Mouse (Mus musculus) right cerebral cortex, postnatal 10 days (tissue): ENCODE measurements around the gene Uncx.

ENCODE experiments used
- DNase-seq, 2 experiments: peaks; one replicate each; pipeline ENCODE4 v3.0.0; 2021; ENCODE audit warnings: low spot score in 2 of 2

Uncx gene

DNA sequence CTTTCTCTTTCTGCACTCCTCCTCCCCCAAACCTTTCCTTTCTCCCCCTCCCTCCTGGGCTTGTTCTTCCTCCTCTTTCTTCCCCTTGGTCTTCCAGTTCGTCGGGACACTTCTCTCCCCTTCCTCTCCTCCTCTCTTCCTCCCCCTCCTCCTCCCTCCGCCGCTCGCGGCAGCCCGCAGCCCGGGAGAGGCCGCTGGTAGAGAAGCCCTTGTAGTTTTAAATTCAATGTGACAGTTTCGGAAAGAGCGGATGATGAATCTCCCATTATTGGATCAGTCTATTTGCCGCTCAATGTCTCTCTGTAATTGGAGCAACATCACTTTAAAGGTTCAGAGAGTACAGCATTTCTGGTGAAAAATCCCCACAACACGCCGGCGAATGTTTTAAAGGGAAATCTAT lies at the start of gene Uncx:
Gene Uncx (plus strand): TSS at position 281 of the 400 bp plus-strand sequence.
- DNase-seq = no peak

- no peak for DNase-seq
Measured at GRCm38 (mm10) chr5:139493690-139494089, 49.6 kb upstream of the Uncx start.

- peak in 1 of 2 experiments; percentile 37 for DNase-seq
Measured at GRCm38 (mm10) chr5:139495019-139495669, 48.1 kb upstream of the Uncx start.

- no peak for DNase-seq
Measured at GRCm38 (mm10) chr5:139496939-139497338, 46.4 kb upstream of the Uncx start.

DNA sequence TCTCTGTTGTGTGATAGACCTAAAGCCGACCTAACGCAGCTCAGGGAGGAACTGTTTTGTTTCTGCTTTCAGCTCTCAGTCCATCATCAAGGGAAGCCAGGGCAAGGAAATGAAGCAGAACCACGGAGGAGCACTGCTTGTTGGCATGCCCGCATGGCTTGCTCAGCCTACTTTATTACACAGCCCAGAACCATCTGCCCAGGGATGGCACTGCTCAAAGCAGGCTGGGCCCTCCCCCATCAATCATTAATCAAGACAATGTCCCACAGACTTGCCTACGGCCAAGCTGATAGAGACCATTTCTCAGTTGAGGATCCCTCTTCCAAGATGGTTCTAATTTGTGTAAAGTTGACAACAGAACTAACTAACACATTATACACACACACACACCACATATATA lies 44.5 kb upstream of the Uncx start:
- no peak for DNase-seq

GRCm38 (mm10) chr5:139502281-139502680 lies 41.0 kb upstream of the Uncx start:
- DNase-seq = peak in 1 of 2 experiments; percentile 39

DNA sequence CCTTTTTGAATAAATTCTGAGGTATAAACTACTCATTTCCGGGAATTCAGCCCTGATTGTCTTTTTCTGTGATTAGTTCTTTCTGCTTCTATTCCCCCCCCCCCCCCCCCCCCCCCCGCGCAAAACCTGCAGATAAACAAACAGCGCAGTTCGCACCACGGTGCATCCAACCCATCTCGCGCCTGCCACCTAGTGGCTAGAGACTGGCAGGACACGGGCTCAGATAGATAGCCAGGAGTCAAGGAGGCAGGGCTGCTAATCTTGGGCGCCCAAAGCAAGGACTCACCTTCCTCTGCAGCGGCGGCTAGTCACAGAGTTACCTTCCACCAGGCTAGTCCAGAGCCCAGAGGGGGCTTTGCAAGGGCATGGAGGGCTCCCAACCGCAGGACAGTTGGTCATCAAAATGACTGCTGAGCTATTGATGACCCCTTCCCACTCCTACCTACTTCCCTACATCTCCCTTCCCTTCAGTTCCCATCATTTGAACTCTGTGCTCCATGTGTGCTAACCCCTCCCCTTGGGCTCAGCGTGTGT lies 38.2 kb upstream of the Uncx start:
- peak; percentile 73 to 81 for DNase-seq

DNA sequence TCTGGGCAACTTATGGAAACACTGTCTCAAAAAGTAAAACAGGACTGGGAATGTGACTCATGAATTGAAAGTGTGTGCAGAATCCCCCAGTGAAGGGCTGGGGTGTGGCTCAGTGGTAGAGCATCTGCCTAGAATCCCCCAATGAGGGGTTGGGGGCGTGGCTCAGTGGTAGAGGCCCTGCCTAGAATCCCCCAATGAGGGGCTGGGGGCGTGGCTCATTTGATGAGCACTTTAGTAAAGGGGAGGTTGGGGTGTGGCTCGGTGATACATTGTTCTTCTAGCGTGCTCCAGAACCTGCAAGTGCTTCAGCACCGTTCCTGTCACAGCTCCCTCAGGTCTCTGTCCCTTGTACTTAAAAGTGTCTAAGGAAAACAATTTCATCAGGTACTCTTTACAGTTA lies 37.1 kb upstream of the Uncx start:
- DNase-seq = no peak

DNA sequence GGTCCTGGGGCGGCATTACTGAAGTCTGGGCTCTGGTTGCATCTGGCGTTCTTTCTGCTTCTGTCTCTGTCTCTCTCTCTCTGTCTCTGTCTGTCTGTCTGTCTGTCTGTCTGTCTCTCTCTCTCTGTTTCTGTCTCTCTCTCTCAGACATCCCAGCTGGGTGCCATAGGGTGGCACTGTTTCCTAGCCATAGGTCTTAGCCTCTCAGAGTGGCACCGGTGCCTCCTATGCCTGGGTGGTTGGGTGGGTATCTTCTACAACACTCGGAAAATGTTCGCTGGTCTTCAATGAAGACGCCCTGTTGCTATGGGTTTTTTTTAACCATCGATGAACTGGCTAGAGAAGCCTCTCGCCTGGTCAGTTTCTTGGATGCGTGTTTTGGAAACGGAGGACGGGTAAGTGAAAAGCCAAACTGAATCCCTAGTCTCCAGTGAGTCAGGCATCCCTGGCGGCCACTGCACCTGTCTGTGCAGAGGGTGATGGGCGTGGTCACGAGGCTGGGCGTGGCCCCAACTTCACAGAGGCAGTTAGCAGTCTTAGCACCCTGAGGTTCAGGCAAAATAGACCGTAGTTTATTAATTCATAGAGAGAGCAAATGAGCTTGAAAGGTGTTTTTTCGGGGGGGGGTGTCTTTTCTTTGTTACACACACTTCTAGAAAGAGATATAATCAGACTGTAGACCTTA lies 32.5 kb upstream of the Uncx start:
- peak in 1 of 2 experiments; percentile 32 for DNase-seq

DNA sequence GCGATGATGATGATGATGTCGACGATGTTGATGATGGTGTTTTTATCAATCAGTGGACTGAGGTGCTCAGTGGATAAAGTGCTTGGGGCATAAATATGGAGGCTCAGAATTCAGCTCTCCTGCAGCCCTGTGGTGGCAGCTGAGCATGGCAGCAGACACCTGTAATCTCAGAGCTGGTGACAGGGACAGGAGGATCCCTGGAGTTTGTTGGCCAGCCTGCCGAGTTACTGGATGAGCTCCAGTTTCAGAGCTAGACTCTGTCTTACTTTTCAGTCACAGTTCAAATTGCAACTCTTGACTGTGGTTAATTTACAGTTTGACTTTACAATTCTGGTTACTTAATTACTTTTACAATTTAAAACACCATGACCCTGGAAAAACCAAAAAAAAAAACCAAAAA lies 31.1 kb upstream of the Uncx start:
- DNase-seq = no peak

- DNase-seq = peak in 1 of 2 experiments; percentile 29
Measured at GRCm38 (mm10) chr5:139516281-139516680, 27.0 kb upstream of the Uncx start.

- DNase-seq = peak; percentile 67 to 72
Measured at GRCm38 (mm10) chr5:139520069-139520834, 23.0 kb upstream of the Uncx start.

GRCm38 (mm10) chr5:139521987-139522386 lies 21.3 kb upstream of the Uncx start:
- DNase-seq = no peak

GRCm38 (mm10) chr5:139528851-139529250 lies 14.4 kb upstream of the Uncx start:
- DNase-seq = no peak

GRCm38 (mm10) chr5:139535386-139535919 lies 7.8 kb upstream of the Uncx start:
- no peak for DNase-seq

DNA sequence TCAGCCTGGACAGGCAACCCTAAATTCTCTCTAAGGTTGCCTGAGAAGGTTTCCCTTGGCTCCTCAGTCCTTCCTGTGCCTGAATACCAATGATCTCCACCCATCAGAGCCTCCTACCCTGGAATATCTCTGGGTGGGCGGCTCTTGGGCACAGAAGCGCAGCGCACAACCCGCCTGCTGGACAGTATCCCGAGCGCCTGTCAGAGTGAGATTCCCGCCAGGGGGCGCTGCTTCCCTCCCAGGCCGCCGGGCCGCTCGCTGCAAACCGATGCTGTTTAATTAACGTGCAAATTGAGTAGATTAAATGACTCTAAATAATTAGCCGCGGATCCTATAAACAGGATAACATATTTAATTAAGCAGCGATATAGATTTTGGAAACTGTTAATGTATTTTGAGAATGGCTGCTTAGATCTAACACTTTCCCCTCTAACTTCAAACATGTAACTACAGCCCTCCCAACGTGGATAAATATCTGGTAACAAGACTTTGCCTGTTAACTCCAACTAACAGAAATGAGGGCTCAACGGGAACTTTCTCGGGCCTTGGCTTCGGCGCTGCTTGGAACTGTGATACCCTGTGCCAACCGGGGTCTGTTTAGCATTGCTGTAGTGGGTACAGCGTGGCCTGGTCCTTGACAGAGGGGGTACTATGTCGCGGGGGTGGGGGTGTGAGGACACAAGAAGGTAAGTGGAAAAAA lies 6.9 kb upstream of the Uncx start:
- DNase-seq = peak in 1 of 2 experiments; percentile 81

DNA sequence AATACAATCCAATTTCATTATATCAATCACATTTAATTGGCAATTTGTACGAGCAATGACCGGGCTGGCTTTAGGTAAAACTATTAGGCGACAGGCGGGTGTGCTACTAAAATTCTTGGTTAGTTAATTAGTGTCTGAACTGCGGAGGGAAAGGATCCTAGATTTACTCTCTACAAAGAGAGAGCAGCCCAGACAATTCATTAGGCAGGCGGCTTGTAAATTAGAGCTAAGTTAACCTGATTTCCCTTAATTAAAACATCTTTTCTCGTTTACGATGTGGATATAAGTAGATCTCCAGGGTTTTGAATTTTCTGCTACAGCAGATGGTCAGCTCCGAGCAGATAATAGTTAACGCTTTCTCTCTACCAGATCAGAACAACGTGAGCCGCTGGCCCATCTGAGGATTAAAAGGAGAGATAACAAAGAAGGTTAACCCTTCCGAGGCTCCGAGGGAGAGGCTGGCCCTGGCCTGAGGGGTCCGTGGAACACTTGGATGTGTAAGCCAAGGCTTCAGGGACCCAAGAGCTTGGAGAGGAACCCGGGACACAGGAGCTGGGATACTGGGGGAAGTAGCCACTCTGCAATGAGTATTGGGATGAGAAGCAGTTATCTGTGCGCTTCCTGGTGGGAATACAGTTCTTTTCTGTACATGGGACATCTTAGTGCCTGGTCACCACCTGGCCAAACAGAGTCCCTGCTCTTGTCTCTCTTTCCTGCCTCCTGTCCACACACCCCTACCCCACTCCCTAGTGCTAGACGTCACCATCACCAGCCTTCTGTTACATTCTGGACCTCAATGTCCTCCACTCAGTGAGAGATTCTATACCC lies 6.2 kb upstream of the Uncx start:
- DNase-seq = no peak

DNA sequence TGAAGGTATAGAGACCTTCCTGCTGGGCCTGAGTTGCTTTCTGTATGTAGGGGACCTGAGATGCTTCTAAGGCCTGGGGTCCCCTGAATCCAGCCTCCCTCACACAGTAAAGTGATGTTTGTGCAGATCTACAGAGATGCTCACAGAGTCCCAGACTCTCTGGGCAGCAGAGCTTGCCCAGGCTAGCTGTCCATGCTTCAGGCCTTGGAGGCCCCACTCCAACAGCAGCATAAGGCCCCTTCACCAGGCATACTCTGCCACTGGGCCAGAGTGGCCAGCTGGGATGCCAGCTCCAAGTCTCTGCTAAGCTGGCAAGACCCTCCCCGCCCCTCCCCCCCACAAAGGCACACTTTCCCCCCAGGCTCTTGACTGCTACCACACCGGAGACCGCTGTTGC lies 5.6 kb upstream of the Uncx start:
- no peak for DNase-seq

- no peak for DNase-seq
Measured at GRCm38 (mm10) chr5:139541151-139542042, 1.9 kb upstream of the Uncx start.

- no peak for DNase-seq
Measured at GRCm38 (mm10) chr5:139542043-139542365, 1.3 kb upstream of the Uncx start.
